Mouse (Mus musculus): ENCODE measurements around the gene Lrtm2.
"Not testable (repeated sequence)": the region's sequence is repeated elsewhere in the genome, so short reads cannot be mapped to it uniquely, and the experiment has no call there.

Lrtm2 gene

GRCm38 (mm10) chr6:119330506-119330905 is at the start of gene Lrtm2:
Gene Lrtm2 (minus strand): TSS chr6:119330766.
- DNase-seq (ENCODE audit: low spot score), result no peak

DNA sequence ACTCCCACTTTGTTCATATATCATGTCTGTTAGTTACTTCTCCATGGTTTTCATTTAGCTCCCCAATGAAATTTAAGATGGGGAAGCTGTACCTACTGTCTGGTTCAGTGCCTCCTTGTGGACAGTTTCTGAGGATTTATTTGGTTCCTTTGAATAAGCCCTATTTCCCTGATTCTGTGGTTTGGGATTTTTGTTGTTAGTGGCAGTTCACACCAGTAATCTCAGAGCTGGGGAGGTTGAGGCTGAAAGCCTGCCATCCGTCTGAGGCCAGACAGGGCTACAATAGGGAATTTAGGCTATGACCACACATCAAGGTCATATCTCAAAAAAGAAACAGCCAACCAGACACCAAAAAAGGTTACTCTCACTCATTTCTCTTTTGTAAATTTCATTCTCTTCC is 48.1 kb upstream of the Lrtm2 start:
- DNase-seq (ENCODE audit: low spot score), result no peak

DNA sequence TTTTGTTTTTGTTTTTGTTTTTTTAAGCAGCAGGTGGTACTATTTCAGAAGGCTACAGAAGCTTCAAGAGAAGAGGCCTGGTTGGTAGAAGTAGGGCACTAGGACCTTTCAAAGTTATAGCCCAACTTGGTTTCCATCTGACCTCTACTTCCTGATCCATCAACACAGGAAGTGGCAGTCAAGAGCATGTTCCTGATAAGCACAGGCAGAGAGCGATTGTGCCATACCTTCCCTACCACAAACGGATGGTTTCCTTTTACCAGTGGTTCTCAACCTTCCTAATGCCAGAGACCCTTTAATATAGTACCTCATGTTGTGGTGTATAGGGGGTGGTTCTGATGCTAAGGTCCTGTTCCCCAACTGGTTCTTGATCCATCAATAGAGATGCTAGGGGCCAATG is 47.0 kb upstream of the Lrtm2 start:
- no peak for DNase-seq (ENCODE audit: low spot score)

DNA sequence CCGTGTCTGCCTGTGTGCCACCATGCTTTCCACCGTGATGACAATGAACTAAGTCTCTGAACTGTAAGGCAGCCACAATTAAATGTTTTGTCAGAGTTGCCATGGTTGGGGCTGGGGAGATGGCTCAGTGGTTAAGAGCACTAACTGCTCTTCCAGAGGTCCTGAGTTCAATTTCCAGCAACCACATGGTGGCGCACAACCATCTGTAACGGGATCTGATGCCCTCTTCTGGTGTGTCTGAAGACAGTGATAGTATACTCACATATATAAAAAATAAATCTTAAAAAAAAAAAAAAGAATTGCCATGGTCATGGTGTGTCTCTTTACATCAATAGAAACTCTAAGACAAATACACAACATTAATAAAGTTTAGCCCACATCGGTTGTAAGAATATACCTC is 44.5 kb upstream of the Lrtm2 start:
- no peak for DNase-seq (ENCODE audit: low spot score)

GRCm38 (mm10) chr6:119373000-119373705 is 42.6 kb upstream of the Lrtm2 start:
- no peak for DNase-seq (ENCODE audit: low spot score)

GRCm38 (mm10) chr6:119372237-119372636 is 41.7 kb upstream of the Lrtm2 start:
- DNase-seq (ENCODE audit: low spot score), result no peak

- no peak for DNase-seq (ENCODE audit: low spot score)
These were observed 41.1 kb upstream of the Lrtm2 start for GRCm38 (mm10) chr6:119371624-119372023.

DNA sequence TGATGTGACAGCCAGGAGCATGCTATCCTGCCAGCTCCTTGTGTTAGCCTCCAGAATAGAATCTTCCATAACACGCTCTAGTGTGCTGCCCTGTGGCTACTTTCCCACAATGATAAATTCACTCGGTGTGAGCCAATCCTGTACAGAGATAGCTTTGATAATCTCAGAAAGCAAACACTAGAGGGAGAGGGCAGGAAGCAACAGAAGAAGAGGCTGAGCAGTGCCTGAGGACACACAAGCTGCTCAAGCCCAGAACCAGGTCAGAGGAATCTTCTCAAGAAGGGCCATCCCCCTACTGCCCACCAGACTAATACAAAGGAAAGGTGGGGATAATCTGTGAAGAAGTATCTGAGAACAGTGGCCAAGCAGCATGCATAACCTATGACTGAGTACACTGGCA is 36.8 kb upstream of the Lrtm2 start:
- DNase-seq (ENCODE audit: low spot score), result no peak

- DNase-seq (ENCODE audit: low spot score), result not testable (repeated sequence)
These were observed 36.2 kb upstream of the Lrtm2 start for GRCm38 (mm10) chr6:119366800-119367199.

DNA sequence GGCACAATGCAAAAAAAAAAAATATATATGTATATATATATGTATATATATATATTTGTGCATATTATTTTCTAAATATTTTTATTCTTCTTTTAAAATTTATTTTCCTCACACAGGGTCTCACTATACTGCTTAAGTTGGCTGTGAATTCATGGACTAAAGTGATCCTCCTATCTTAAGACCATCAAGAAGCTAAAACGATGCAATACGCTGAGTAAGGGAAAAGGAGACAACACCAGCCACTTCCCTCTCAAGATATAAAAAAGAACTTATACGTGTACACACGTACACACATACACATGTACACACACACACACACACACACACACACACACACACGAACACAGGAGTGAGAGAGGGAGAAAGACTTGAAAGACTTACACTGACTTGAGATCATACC is 33.0 kb upstream of the Lrtm2 start:
- DNase-seq (ENCODE audit: low spot score), result no peak

DNA sequence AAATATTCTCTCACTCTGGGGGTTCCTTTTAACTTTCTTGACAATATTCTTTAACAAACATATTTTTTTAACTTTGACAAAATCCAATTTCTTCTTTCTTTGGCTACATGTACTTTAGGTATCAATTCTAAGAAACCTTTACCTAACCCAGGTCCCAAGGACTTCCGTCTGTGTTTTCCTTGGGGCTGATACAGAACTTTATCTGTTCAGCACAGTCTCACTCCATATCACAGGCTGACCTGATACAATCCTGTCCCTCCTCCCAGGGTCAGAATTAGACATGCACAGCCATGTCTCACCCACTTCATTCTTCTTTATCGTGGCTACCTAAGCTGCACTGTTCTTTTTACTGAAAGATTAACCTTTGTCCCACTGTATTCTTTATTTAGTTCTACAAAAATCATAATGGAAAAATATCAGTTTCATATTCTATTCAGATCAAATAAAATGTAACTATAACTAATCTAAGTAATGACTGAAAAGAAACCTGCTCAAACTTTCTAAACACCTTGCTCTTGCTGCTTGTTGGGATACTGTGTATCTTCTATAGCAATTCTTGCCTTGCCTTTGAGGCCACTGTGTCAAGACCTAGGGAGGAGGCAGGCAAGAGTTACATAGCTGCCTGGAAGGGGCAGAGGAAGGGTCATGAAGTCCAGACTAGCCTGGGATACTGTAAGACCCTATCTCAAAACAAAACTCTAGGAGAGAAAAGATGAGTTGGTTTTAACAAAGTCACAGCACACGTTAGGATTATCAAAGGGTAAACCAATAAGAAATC is 30.5 kb upstream of the Lrtm2 start:
- DNase-seq (ENCODE audit: low spot score), result no peak

DNA sequence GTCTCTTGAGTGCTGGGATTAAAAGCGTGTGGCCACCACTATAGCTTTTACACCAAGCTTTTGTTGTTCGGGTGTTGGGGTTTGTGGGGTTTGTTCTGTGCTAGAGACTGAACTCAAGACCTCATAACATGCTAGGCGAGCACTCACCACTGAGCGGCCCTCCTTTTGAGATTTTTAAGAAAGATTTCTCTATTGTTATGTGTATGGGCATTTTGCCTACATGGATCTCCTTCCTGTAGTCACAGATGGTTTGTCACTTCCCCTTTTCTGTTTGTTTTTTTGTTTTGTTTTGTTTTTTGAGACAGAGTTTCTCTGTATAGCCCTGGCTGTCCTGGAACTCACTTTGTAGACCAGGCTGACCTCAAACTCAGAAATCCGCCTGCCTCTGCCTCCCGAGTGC is 29.7 kb upstream of the Lrtm2 start:
- DNase-seq (ENCODE audit: low spot score), result not testable (repeated sequence)

DNA sequence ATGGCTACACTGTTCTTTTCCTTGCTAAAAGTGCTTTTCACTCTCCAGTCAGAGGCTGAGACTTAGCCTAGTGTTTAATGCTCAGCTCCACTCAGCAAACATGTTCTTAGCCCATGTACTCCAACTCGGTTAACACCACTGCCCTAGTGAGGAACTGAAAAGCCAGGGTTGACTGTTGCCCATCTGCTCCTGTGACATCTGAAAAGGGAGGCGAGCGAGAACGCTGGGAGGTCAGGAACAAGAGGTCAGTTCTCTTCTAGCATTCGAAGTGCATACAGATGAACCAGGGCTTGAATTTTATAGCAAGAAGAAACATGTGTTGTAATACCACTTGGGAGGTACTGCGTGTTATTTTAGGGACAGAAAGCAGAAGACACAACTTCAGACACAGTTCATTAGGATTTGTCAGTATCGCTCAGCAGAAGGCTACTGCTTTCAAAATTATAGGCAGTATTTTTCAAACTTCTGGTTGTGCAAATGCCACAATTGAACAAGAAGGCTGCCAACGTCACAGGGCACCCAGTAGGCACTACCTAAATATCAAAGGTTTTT is 27.5 kb upstream of the Lrtm2 start:
- no peak for DNase-seq (ENCODE audit: low spot score)

DNA sequence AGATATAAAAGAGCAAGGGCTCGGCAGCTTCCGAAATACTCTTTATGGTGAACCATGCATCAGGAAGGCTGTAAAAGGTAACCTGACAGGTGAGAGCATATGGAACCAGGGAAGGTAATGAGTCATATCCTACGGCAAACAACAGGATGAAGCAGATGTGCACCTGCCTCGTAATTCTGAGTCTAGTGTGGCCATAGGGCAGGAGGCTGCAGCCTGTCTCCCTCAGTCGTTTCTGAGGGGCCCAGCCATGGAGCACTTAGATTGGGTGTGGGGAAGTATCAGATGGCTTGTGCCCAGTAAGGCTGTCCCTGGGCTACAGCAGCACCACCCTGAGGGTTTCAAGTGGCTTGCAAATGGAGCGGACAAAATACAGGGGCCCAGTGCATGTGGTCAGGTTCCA is 21.9 kb upstream of the Lrtm2 start:
- DNase-seq (ENCODE audit: low spot score), result no peak

GRCm38 (mm10) chr6:119351656-119352055 is 21.1 kb upstream of the Lrtm2 start:
- DNase-seq (ENCODE audit: low spot score), result no peak

DNA sequence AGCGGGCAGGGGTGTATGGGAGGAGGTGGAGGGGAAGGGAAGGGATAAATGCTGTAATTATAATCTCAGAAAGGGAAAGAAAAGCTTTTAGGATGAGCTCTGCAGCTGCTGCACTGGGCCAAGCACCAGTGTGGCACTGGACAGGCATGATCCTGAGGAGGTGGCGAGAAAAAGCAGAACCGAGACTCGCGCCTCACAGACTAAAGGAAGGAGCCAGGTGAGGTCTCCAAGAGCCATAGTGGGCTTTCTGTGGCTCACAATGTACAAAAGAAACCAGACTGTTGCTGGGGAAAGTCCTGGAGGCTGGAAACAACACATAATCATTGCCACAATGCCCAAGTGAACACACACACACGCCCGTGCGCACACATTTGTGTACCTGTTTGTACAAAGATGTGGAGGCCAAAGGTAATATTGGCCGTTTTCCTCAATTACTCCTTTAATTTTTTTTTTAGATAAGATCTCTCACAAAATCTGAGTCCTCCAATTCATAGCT is 20.2 kb upstream of the Lrtm2 start:
- DNase-seq (ENCODE audit: low spot score), result no peak

- peak; percentile 59 for DNase-seq (ENCODE audit: low spot score)
These were observed 17.7 kb upstream of the Lrtm2 start for GRCm38 (mm10) chr6:119348234-119348633.

GRCm38 (mm10) chr6:119347813-119348212 is 17.2 kb upstream of the Lrtm2 start:
- no peak for DNase-seq (ENCODE audit: low spot score)

- DNase-seq (ENCODE audit: low spot score), result no peak
These were observed 15.7 kb upstream of the Lrtm2 start for GRCm38 (mm10) chr6:119346257-119346656.

DNA sequence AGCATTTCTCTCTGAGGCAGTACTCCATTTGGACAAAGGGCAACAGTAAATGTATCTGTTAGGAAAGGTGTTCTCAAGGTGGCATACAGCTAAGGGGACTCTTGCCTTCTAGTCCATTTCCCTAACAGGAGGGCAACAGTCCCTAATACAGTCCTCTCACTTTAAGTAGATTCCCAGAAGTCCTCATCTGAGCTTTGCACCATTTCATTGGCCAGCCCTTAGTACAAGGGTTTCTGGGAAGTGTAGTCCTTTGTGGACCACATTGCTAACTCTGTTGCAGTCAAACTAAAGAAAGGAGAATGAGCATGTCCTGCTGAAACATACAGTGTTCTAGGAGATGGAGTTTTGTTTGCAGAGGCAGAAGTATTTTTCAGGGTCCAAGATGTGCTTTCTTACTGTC is 10.8 kb upstream of the Lrtm2 start:
- no peak for DNase-seq (ENCODE audit: low spot score)

DNA sequence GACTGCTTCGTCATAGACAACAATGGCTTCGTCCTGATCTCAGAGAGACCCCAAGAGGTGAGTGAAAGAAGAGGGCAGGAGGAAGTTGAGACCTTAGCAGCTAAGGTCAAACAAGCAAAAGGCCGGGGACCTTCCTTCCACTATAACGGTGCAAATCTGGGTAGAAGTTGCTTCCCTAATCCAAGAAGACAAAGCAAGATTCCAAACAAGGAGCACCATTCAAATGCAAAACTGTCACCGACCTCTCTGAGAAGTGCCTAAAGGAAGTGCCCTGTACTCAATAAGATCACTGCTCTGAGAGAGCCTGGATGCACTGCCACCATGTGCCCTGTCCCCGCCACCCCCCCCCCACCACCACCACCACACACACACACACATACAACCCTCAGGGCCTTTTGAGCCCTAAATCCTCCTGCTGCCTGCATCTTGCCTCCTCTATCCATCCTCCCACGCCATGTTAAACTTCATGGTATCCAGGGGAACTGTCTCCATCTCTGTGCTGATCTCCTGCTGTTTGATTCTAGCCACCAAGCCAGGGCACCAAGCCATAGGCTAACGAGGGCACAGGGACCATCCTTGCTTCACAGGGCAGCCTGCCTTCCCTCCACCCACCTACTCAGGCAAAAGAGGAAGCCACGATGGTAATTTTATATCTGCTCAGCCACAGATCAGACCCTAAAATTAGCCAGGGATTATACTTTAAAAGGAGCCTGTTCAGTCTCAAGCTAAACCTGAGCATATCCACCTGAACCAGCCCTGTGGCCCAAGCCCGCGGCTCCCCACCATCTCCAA is 7.8 kb upstream of the Lrtm2 start:
- no peak for DNase-seq (ENCODE audit: low spot score)

DNA sequence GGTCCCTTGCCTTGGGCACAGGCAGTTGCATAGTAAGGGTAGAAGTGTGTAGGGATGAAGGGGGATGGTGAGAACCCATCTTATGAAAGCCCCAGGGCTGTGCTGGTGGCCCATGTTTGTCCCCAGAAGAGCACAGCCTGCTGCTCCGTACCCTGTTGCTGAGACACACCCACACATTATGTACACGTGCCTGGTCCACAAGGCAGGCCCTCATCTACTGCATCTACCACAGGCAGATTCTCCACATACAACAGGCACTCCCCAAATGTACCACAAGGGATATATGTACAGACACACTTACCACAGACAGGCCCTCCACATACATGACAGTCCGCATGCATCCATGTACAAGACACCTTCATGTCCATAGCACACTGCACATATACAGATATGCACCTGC is 6.7 kb upstream of the Lrtm2 start:
- no peak for DNase-seq (ENCODE audit: low spot score)
